Mouse (Mus musculus): ENCODE measurements around the gene Rxfp3. TPM values are rescaled to one million over a fixed set of nuclear protein-coding genes. Genes with fewer than 3 reads are reported as not detected.
"Not testable (repeated sequence)": the region's sequence is repeated elsewhere in the genome, so short reads cannot be mapped to it uniquely, and the experiment has no call there.

The Rxfp3 gene
- polyA plus RNA-seq, 1 experiment, result not detected

GRCm38 (mm10) chr15:11000421-11000820, 37.4 kb downstream of the Rxfp3 start, which contains the start of gene Slc45a2:
Gene Slc45a2, plus strand, starts transcription at chr15:11000721.
- Histone ChIP-seq H3K4me1 (peaks cover 19% of the 10 kb centered on the region), H3K36me3 (replicated peaks; ENCODE audit: low read length) (peaks cover 4% of the 10 kb centered on the region), H3K9me3 (no peaks in the 10 kb centered on the region), H3K4me3 (replicated peaks) (no peak within 1 kb of the TSS), H3K27me3 (replicated peaks) (peaks cover 8% of the 10 kb centered on the region)
- no peak for TF ChIP-seq FLI1 (IDR thresholded peaks at IDR 0.05; ENCODE audit: low read length)
- TF ChIP-seq GATA1 (IDR thresholded peaks at IDR 0.05; ENCODE audit: borderline replicate concordance, low read length), result no peak

- TF ChIP-seq GATA1 (IDR thresholded peaks at IDR 0.05; ENCODE audit: borderline replicate concordance, low read length), result no peak
- Histone ChIP-seq H3K27me3 (replicated peaks) (peaks cover 6% of the 10 kb centered on the region), H3K4me3 (replicated peaks) (no peak overlapping the region), H3K4me1 (peaks cover 23% of the 10 kb centered on the region), H3K9me3 (no peaks in the 10 kb centered on the region), H3K36me3 (replicated peaks; ENCODE audit: low read length) (peaks cover 7% of the 10 kb centered on the region)
Observed at GRCm38 (mm10) chr15:10999832-11000231, 38.0 kb downstream of the Rxfp3 start.

- H3K9me3 ChIP-seq, result no peaks in the 10 kb centered on the region
- H3K4me3 ChIP-seq (replicated peaks), result no peak overlapping the region
- H3K27me3 ChIP-seq (replicated peaks), result no peaks in the 10 kb centered on the region
- TF ChIP-seq GATA1 (IDR thresholded peaks at IDR 0.05; ENCODE audit: borderline replicate concordance, low read length), result no peak
- no peak for TF ChIP-seq FLI1 (IDR thresholded peaks at IDR 0.05; ENCODE audit: low read length)
- peaks cover 42% of the 10 kb centered on the region for H3K4me1 ChIP-seq
- peaks cover 21% of the 10 kb centered on the region for H3K36me3 ChIP-seq (replicated peaks; ENCODE audit: low read length)
Observed at GRCm38 (mm10) chr15:10991566-10991965, 46.2 kb downstream of the Rxfp3 start.

GRCm38 (mm10) chr15:10990411-10990810, 47.4 kb downstream of the Rxfp3 start:
- H3K4me1 ChIP-seq, result peaks cover 40% of the 10 kb centered on the region
- no peaks in the 10 kb centered on the region for H3K27me3 ChIP-seq (replicated peaks)
- H3K4me3 ChIP-seq (replicated peaks), result no peak overlapping the region
- peaks cover 20% of the 10 kb centered on the region for H3K36me3 ChIP-seq (replicated peaks; ENCODE audit: low read length)
- TF ChIP-seq GATA1 (IDR thresholded peaks at IDR 0.05; ENCODE audit: borderline replicate concordance, low read length), result no peak
- TF ChIP-seq FLI1 (IDR thresholded peaks at IDR 0.05; ENCODE audit: low read length), result no peak
- no peaks in the 10 kb centered on the region for H3K9me3 ChIP-seq

- not testable (repeated sequence) for H3K9me3 ChIP-seq; H3K4me3 ChIP-seq (replicated peaks); H3K27me3 ChIP-seq (replicated peaks)
- Histone ChIP-seq H3K36me3 (replicated peaks; ENCODE audit: low read length) (peaks cover 17% of the 10 kb centered on the region), H3K4me1 (peaks cover 29% of the 10 kb centered on the region)
Observed at GRCm38 (mm10) chr15:10986477-10986876, 51.3 kb downstream of the Rxfp3 start.

- peaks cover 35% of the 10 kb centered on the region for H3K4me1 ChIP-seq
- TF ChIP-seq GATA1 (IDR thresholded peaks at IDR 0.05; ENCODE audit: borderline replicate concordance, low read length) (no peak), FLI1 (IDR thresholded peaks at IDR 0.05; ENCODE audit: low read length) (no peak)
- H3K36me3 ChIP-seq (replicated peaks; ENCODE audit: low read length), result peaks cover 17% of the 10 kb centered on the region
- no peaks in the 10 kb centered on the region for H3K9me3 ChIP-seq
- H3K27me3 ChIP-seq (replicated peaks), result no peaks in the 10 kb centered on the region
- H3K4me3 ChIP-seq (replicated peaks), result no peak overlapping the region
Observed at GRCm38 (mm10) chr15:10985756-10986155, 52.0 kb downstream of the Rxfp3 start.

Other genes with a start within 250 kb of the Rxfp3 start
- gene C1qtnf3, start 85.7 kb downstream of the Rxfp3 start, polyA plus RNA-seq (2012; ENCODE audit: insufficient read depth, low replicate concordance), result not detected in 2 replicates
- gene Amacr, start 56.2 kb downstream of the Rxfp3 start, polyA plus RNA-seq (2012; ENCODE audit: insufficient read depth, low replicate concordance), result 2.6 TPM in 1 of 2 replicates, not detected in the other
- gene Slc45a2, start 37.3 kb downstream of the Rxfp3 start, polyA plus RNA-seq (2012; ENCODE audit: insufficient read depth, low replicate concordance), result not detected in 2 replicates
- gene Adamts12, start 26.8 kb upstream of the Rxfp3 start, polyA plus RNA-seq (2012; ENCODE audit: insufficient read depth, low replicate concordance), result 0.18 TPM in 1 of 2 replicates, not detected in the other

Measured in megakaryocyte, embryonic 14.5 days (primary cell).